Mouse (Mus musculus): ENCODE measurements around the gene Slc9a5.

Gene Slc9a5

GRCm38 (mm10) chr8:105348450-105349095 lies at the start of gene Slc9a5:
TSS of gene Slc9a5 (plus strand) at chr8:105348843.
- peak; percentile 58 for DNase-seq (ENCODE audit: low spot score)

GRCm38 (mm10) chr8:105299962-105300361 lies 48.7 kb upstream of the Slc9a5 start:
- no peak for DNase-seq (ENCODE audit: low spot score)

GRCm38 (mm10) chr8:105303396-105303795 lies 45.2 kb upstream of the Slc9a5 start:
- DNase-seq (ENCODE audit: low spot score), result no peak

GRCm38 (mm10) chr8:105303874-105304273 lies 44.8 kb upstream of the Slc9a5 start:
- DNase-seq (ENCODE audit: low spot score), result no peak

- no peak for DNase-seq (ENCODE audit: low spot score)
Measured at GRCm38 (mm10) chr8:105304325-105305210, 44.1 kb upstream of the Slc9a5 start.

- peak; percentile 68 for DNase-seq (ENCODE audit: low spot score)
Measured at GRCm38 (mm10) chr8:105305211-105306145, 43.2 kb upstream of the Slc9a5 start, which contains the start of gene Elmo3. TSS of gene Elmo3 (plus strand) at chr8:105305601.

- DNase-seq (ENCODE audit: low spot score), result no peak
Measured at GRCm38 (mm10) chr8:105306146-105306691, 42.4 kb upstream of the Slc9a5 start.

GRCm38 (mm10) chr8:105307670-105308069 lies 41.0 kb upstream of the Slc9a5 start:
- peak; percentile 7 for DNase-seq (ENCODE audit: low spot score)

GRCm38 (mm10) chr8:105308428-105308827 lies 40.2 kb upstream of the Slc9a5 start:
- DNase-seq (ENCODE audit: low spot score), result no peak

- no peak for DNase-seq (ENCODE audit: low spot score)
Measured at GRCm38 (mm10) chr8:105309142-105309847, 39.3 kb upstream of the Slc9a5 start.

GRCm38 (mm10) chr8:105310118-105310517 lies 38.5 kb upstream of the Slc9a5 start:
- DNase-seq (ENCODE audit: low spot score), result no peak

GRCm38 (mm10) chr8:105311718-105312117 lies 36.9 kb upstream of the Slc9a5 start:
- no peak for DNase-seq (ENCODE audit: low spot score)

- DNase-seq (ENCODE audit: low spot score), result peak; percentile 3
Measured at GRCm38 (mm10) chr8:105312891-105313481, 35.7 kb upstream of the Slc9a5 start.

GRCm38 (mm10) chr8:105313622-105314402 lies 34.8 kb upstream of the Slc9a5 start:
- DNase-seq (ENCODE audit: low spot score), result no peak

GRCm38 (mm10) chr8:105315073-105315769 lies 33.4 kb upstream of the Slc9a5 start:
- no peak for DNase-seq (ENCODE audit: low spot score)

GRCm38 (mm10) chr8:105317941-105318340 lies 30.7 kb upstream of the Slc9a5 start:
- DNase-seq (ENCODE audit: low spot score), result no peak

GRCm38 (mm10) chr8:105318662-105319190 lies 29.9 kb upstream of the Slc9a5 start:
- DNase-seq (ENCODE audit: low spot score), result no peak

GRCm38 (mm10) chr8:105323183-105323582 lies 25.5 kb upstream of the Slc9a5 start:
- no peak for DNase-seq (ENCODE audit: low spot score)

- DNase-seq (ENCODE audit: low spot score), result no peak
Measured at GRCm38 (mm10) chr8:105325641-105326093, 23.0 kb upstream of the Slc9a5 start.
